Comparison of ENCODE assay signal across 8 mouse cellular contexts in the genomic region with DNA sequence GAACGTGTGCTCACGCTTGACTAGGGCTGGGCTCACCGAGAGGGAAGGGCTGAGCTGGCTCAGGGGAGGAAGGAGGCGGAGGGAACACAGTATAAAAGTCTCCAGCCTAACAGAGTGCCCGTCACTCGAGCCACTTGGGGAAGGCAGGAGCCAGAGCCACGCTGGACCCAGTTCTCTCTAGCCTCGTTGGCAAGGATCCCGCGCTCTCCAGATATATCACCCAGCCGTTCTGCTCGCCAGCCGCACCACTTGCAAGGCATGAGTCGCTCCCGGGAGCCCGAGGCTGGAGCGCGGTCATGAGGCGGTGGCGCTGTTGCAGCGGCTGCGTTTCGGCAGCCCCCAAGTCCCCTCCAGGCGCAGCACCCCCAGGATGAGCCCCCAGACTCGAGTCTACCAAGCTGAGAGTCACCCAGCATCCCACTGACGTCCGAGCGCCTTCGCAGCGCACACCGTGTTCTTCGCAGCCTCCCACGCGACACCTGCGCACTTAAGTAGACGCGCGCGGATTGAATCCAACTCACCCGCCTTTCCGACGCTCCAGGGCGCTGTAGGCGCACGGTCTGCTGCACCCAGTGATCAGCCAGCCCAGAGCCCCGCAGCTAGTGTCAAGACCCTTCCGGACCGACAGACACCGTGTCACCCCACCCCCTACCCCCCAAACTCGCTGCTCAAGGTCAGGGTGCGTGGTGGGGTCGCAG. TPM values are rescaled to one million over a fixed set of nuclear protein-coding genes. Genes with fewer than 3 reads are reported as not detected.
DNase-seq lines count a peak whose midpoint lies in the region; ATAC-seq and TF ChIP-seq lines count a peak whose summit lies in the region.

No protein-coding gene starts in this region.

- H3K27me3 ChIP-seq in G1E (ENCODE audit: insufficient read depth, low read length) = no peaks in the 10 kb centered on the region; the same call in 1 of the 2 replicates
- peaks cover 43% of the 10 kb centered on the region for H3K27me3 ChIP-seq in liver, embryonic 14.5 days (ENCODE audit: control insufficient read depth, insufficient read depth, low read length)
- H3K27me3 ChIP-seq in neural tube, embryonic 14.5 days (ENCODE audit: control insufficient read depth, insufficient read depth, low read length) = no peaks in the 10 kb centered on the region; the same call in none of the 2 replicates

- no peak for DNase-seq in G1E (ENCODE audit: low spot score)
- DNase-seq in cerebellum, adult 9-10 months = peak; percentile 75
- peak; percentile 66 for DNase-seq in forelimb bud, embryonic 11.5 days (ENCODE audit: low read depth, low spot score)
- DNase-seq in heart, postnatal 25 days (ENCODE audit: low spot score) = peak; percentile 45
- DNase-seq in layer of hippocampus, adult 11-12 months (ENCODE audit: low spot score) = peak; percentile 68
- no peak for DNase-seq in liver, embryonic 14.5 days (ENCODE audit: low read depth in 3 of 3, low spot score in 3 of 3)
- peak; percentile 10 for DNase-seq in urinary bladder, postnatal 10 days (ENCODE audit: low spot score)

- no peak for ATAC-seq in G1E (ENCODE audit: extremely low read depth, insufficient number of reproducible peaks, low FRiP score, poor library complexity, severe bottlenecking)
- ATAC-seq in liver, embryonic 14.5 days (ENCODE audit: insufficient read depth) = peak; percentile 33; the same call in 1 of the 2 replicates
- peak; percentile 65 for ATAC-seq in neural tube, embryonic 14.5 days (ENCODE audit: low read depth)

- peak overlapping the region; percentile 60 for H3K4me2 ChIP-seq in liver, embryonic 14.5 days (ENCODE audit: low read depth)
- H3K4me2 ChIP-seq in neural tube, embryonic 14.5 days (ENCODE audit: low read depth, low read length) = peak overlapping the region; percentile 98

- peaks cover 19% of the 10 kb centered on the region for H3K9me3 ChIP-seq in G1E (replicated peaks)
- no peaks in the 10 kb centered on the region for H3K9me3 ChIP-seq in liver, embryonic 14.5 days (ENCODE audit: control insufficient read depth, low read length)
- no peaks in the 10 kb centered on the region for H3K9me3 ChIP-seq in neural tube, embryonic 14.5 days (ENCODE audit: control insufficient read depth, low read length)

- no peak overlapping the region for H3K27ac ChIP-seq in liver, embryonic 14.5 days
- no peak overlapping the region for H3K27ac ChIP-seq in neural tube, embryonic 14.5 days (ENCODE audit: low read depth, low read length)

- no peak for TF ChIP-seq EP300 in liver, embryonic 14.5 days (IDR thresholded peaks at IDR 0.05; ENCODE audit: low read depth)

- under 1% methylated on average over 52 of the region's 52 CpGs for WGBS in liver, embryonic 14.5 days (ENCODE audit: insufficient replicate concordance)
- WGBS in neural tube, embryonic 14.5 days = under 1% methylated on average over 52 of the region's 52 CpGs

- peak overlapping the region; percentile 9; the same call in 1 of the 2 replicates for H3K4me3 ChIP-seq in G1E (ENCODE audit: low read depth, low read length)
- H3K4me3 ChIP-seq in liver, embryonic 14.5 days (ENCODE audit: insufficient read depth in 1 of 2, low read depth in 2 of 2, low read length in 2 of 2) = peak overlapping the region in 1 of 2 experiments; percentile 52; a peak in 2 of 4 replicates
- H3K4me3 ChIP-seq in neural tube, embryonic 14.5 days (ENCODE audit: low read depth, low read length) = peak overlapping the region; percentile 83

- no peaks in the 10 kb centered on the region for H3K4me1 ChIP-seq in G1E (ENCODE audit: insufficient read depth, low read depth, low read length)
- H3K4me1 ChIP-seq in liver, embryonic 14.5 days (replicated peaks; ENCODE audit: control insufficient read depth in 2 of 2, insufficient read depth in 2 of 2, low read length in 1 of 2) = no peaks in the 10 kb centered on the region
- H3K4me1 ChIP-seq in neural tube, embryonic 14.5 days (ENCODE audit: control insufficient read depth, insufficient read depth, low read length) = peaks cover 8% of the 10 kb centered on the region; the same call in 1 of the 2 replicates

- no peak overlapping the region for H3K9ac ChIP-seq in liver, embryonic 14.5 days (replicated peaks)
- peak overlapping the region; percentile 88 for H3K9ac ChIP-seq in neural tube, embryonic 14.5 days (replicated peaks; ENCODE audit: low read depth, low read length)

- H3K36me3 ChIP-seq in G1E (replicated peaks) = no peaks in the 10 kb centered on the region
- no peaks in the 10 kb centered on the region for H3K36me3 ChIP-seq in liver, embryonic 14.5 days (replicated peaks; ENCODE audit: control insufficient read depth, insufficient read depth, low read depth)
- no peaks in the 10 kb centered on the region for H3K36me3 ChIP-seq in neural tube, embryonic 14.5 days (ENCODE audit: control insufficient read depth, insufficient read depth, low read length)

- intact Hi-C loops in heart, postnatal 25 days (cut with DNase I) = no loop called here

- TF ChIP-seq CTCF in G1E (IDR thresholded peaks at IDR 0.05; ENCODE audit: low read depth, low read length) = no peak
- no peak for TF ChIP-seq CTCF in liver, embryonic 14.5 days (IDR thresholded peaks at IDR 0.05; ENCODE audit: low read depth)

RNA-seq across cellular contexts. Expression of a gene that starts 0.8 kb away (rescaled TPM):
- total RNA-seq in G1E (2014; fragmentation: Nextera tagmentation) (not detected in 2 replicates), G1E (2017) (0.06 and 0.16 TPM in 2 replicates)
- not detected in 2 replicates for polyA plus RNA-seq in G1E (2012)
- under 1 TPM; 0.70 to 0.81 TPM for total RNA-seq in heart, postnatal 25 days (2021)
- 0.02 and 0.04 TPM in 2 replicates for polyA plus RNA-seq in liver, embryonic 14.5 days (2012; rRNA removed)
- polyA plus RNA-seq in liver, embryonic 14.5 days (2014; fragmentation: Nextera tagmentation; extraction: Ambion mirVana) = not detected in 2 replicates
- 0.94 and 1.1 TPM in 2 replicates for polyA plus RNA-seq in neural tube, embryonic 14.5 days (2014; fragmentation: Nextera tagmentation; extraction: Ambion mirVana)

Comparison
In these comparisons a context has a peak if more than half of its experiments do, and no peak if none do; other contexts are left out.
1. DNase-seq: peak in cerebellum, adult 9-10 months (single experiment), forelimb bud, embryonic 11.5 days (single experiment), heart, postnatal 25 days (single experiment), layer of hippocampus, adult 11-12 months (single experiment) and urinary bladder, postnatal 10 days (single experiment); none in G1E (single experiment) and liver, embryonic 14.5 days (0 of 3).